Mouse (Mus musculus) lung, postnatal 36 days (tissue): ENCODE measurements around the gene Zfp809.

Experiments
- DNase-seq: peaks from one replicate; pipeline ENCODE4 v3.0.0; 2022; ENCODE audit warnings: mixed read lengths

The Zfp809 gene

DNA sequence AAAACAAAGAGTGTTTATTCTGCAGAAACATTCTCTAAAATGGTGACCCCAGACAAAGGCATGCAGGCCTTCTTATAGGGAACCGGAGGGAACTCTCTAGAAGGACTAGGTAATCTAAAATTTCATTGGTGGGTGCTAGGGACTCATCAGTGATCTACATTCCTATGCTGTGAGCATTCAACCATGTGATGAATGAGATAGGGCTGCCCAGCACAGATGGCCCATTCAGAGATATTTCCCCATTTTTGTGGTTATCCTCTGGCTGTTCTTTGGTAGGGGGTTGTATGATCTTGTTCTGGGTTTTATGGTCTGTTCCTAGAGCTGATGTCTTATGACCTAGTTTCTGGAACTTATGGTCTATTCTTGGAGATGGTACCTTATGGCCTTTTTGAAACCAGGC lies 43.4 kb downstream of the Zfp809 start:
- DNase-seq = no peak

DNA sequence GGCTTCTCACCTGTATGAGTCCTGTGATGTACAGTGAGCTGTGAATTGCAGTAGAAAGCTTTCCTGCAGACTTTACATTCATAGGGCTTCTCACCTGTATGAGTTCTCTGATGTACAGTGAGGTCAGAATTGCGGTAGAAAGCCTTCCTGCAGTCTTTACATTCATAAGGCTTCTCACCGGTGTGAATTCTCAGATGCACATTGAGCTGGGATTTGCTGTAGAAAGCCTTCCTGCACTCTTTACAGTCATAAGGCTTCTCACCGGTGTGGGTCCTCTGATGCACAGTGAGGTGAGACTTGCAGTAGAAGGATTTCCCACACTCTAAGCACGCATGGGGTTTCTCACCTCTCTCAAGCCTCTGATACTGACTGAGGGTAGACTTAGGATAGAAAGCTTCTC lies 53.2 kb downstream of the Zfp809 start:
- no peak for DNase-seq
